Mouse (Mus musculus) midbrain, embryonic 16.5 days (tissue): Measurements from ENCODE around the gene Zbtb6. TPM values are rescaled to one million over a fixed set of nuclear protein-coding genes. Genes with fewer than 3 reads are reported as not detected.

Experiments used
- ATAC-seq: fragments of 200-750 bp; cut with Nextera tagmentation; 2 replicates; pipeline ENCODE4 v1.8.0; 2017; ENCODE audit warnings: moderate TSS enrichment
- H3K27ac ChIP-seq: fragments of 300-500 bp; sonication (generic); 2 replicates; pipeline ENCODE4 v1.5.1; 2014; ENCODE audit warnings: mild to moderate bottlenecking, low read length, mixed read lengths
- H3K27me3 ChIP-seq: fragments of 300-500 bp; sonication (generic); 2 replicates; pipeline ENCODE4 v1.6.1; 2014; ENCODE audit warnings: low read depth, low read length, mixed read lengths; ENCODE audit not compliant: control insufficient read depth, insufficient read depth
- H3K36me3 ChIP-seq: fragments of 300-500 bp; sonication (generic); 2 replicates; pipeline ENCODE4 v1.6.1; 2014; ENCODE audit warnings: mild to moderate bottlenecking, low read length, moderate library complexity, mixed read lengths; ENCODE audit not compliant: control insufficient read depth, insufficient read depth
- H3K4me1 ChIP-seq: fragments of 300-500 bp; sonication (generic); 2 replicates; pipeline ENCODE4 v1.6.1; 2014; ENCODE audit warnings: mild to moderate bottlenecking, low read length, mixed read lengths; ENCODE audit not compliant: control insufficient read depth, insufficient read depth
- H3K4me2 ChIP-seq: fragments of 300-500 bp; sonication (generic); 2 replicates; pipeline ENCODE4 v1.6.1; 2014; ENCODE audit warnings: mild to moderate bottlenecking, low read length, mixed read lengths
- H3K4me3 ChIP-seq: fragments of 300-500 bp; sonication (generic); 2 replicates; pipeline ENCODE4 v1.5.1; 2014; ENCODE audit warnings: low read depth, mild to moderate bottlenecking, low read length, moderate library complexity, mixed read lengths
- H3K9ac ChIP-seq: fragments of 300-500 bp; sonication (generic); 2 replicates; pipeline ENCODE4 v1.6.1; 2014; ENCODE audit warnings: low read depth, low read length, mixed read lengths
- H3K9me3 ChIP-seq: fragments of 300-500 bp; sonication (generic); replicated peaks from 2 replicates; pipeline ENCODE4 v1.6.1; 2014; ENCODE audit warnings: mild to moderate bottlenecking, low read length, mixed read lengths; ENCODE audit not compliant: control insufficient read depth, poor library complexity, severe bottlenecking
- WGBS: fragments of 180-500 bp; shearing (Covaris S2); extraction: QIAGEN DNeasy Blood & Tissue Kit; methylation state at CpG from one replicate; pipeline ENCODE4 v1.1.7; 2014; 5-methylcytosine and 5-hydroxymethylcytosine counted together
- polyA plus RNA-seq: library from polyadenylated mRNA; unstranded; fragments of >200 nt; fragmentation: Nextera tagmentation; extraction: Ambion mirVana; gene quantifications from 2 replicates; pipeline ENCODE4 v1.2.1, GENCODE M21; 2015

Zbtb6 gene
- polyA plus RNA-seq, 1 experiment from 2014 or later: 19.2 TPM

- ATAC-seq: no peak
These were observed 60.0 kb downstream of the Zbtb6 start for GRCm38 (mm10) chr2:37382921-37383320.

GRCm38 (mm10) chr2:37380189-37380588 is 62.8 kb downstream of the Zbtb6 start:
- ATAC-seq: 0 out of 2 replicates have a peak, but pooled peaks have one; percentile 51

More at GRCm38 (mm10) chr2:37382921-37383320, 60.0 kb downstream of the Zbtb6 start:
- H3K9me3 ChIP-seq: no peaks in the 10 kb centered on the region
- 97% methylated on average over 9 of the region's 9 CpGs for WGBS
- H3K27ac ChIP-seq: no peak overlapping the region
- H3K36me3 ChIP-seq: peaks cover 14% of the 10 kb centered on the region
- no peak overlapping the region for H3K4me3 ChIP-seq
- no peak overlapping the region for H3K9ac ChIP-seq
- H3K4me2 ChIP-seq: no peak overlapping the region
- no peaks in the 10 kb centered on the region for H3K4me1 ChIP-seq
- no peaks in the 10 kb centered on the region for H3K27me3 ChIP-seq

GRCm38 (mm10) chr2:37376018-37376417 is 67.0 kb downstream of the Zbtb6 start:
- no peak overlapping the region for H3K27ac ChIP-seq
- ATAC-seq: no peak
- H3K9me3 ChIP-seq: no peaks in the 10 kb centered on the region
- no peaks in the 10 kb centered on the region for H3K4me1 ChIP-seq
- no peak overlapping the region for H3K9ac ChIP-seq
- no peak overlapping the region for H3K4me3 ChIP-seq
- WGBS: 98% methylated on average over 1 of the region's 1 CpGs
- H3K4me2 ChIP-seq: no peak overlapping the region
- no peaks in the 10 kb centered on the region for H3K27me3 ChIP-seq
- H3K36me3 ChIP-seq: peaks cover 14% of the 10 kb centered on the region

More at GRCm38 (mm10) chr2:37380189-37380588, 62.8 kb downstream of the Zbtb6 start:
- Histone ChIP-seq H3K9me3 (no peaks in the 10 kb centered on the region), H3K4me3 (no peak overlapping the region), H3K4me2 (no peak overlapping the region), H3K27me3 (no peaks in the 10 kb centered on the region), H3K9ac (no peak overlapping the region), H3K4me1 (no peaks in the 10 kb centered on the region), H3K27ac (no peak overlapping the region), H3K36me3 (peaks cover 24% of the 10 kb centered on the region)
- WGBS: 67% methylated on average over 2 of the region's 2 CpGs

Other genes starting within 250 kb of the Zbtb6 start
- gene Olfr366, start 231.6 kb downstream of the Zbtb6 start, polyA plus RNA-seq: not detected in 2 replicates
- gene Olfr368, start 116.7 kb downstream of the Zbtb6 start, polyA plus RNA-seq: not detected in 2 replicates
- 50.2 and 57.0 TPM in 2 replicates for gene Pdcl, start 83.8 kb downstream of the Zbtb6 start, polyA plus RNA-seq
- gene Rc3h2, start 20.3 kb downstream of the Zbtb6 start, polyA plus RNA-seq: 18.0 and 20.5 TPM in 2 replicates
- gene Zbtb26, start within 50 bp of the Zbtb6 start, polyA plus RNA-seq: 8.3 and 9.1 TPM in 2 replicates
- gene Rabgap1, start 108 bp upstream of the Zbtb6 start, polyA plus RNA-seq: 50.6 and 56.5 TPM in 2 replicates
- 16.5 and 16.6 TPM in 2 replicates for gene Gpr21, start 73.2 kb upstream of the Zbtb6 start, polyA plus RNA-seq